Mouse (Mus musculus) ES-E14 (cell line): ENCODE measurements around the gene 3110082I17Rik. TPM values are rescaled to one million over a fixed set of nuclear protein-coding genes. Genes with fewer than 3 reads are reported as not detected.

Source experiments
- DNase-seq: peaks from one replicate; pipeline ENCODE4 v3.0.0-alpha.2; 2013; ENCODE audit warnings: low read depth, low spot score
- H3K27ac ChIP-seq: 2 replicates; pipeline ENCODE4 v1.5.1; 2012; ENCODE audit warnings: low read depth, mild to moderate bottlenecking, low read length, moderate library complexity, mixed read lengths; ENCODE audit not compliant: poor library complexity, insufficient read depth, severe bottlenecking
- H3K36me3 ChIP-seq: 2 replicates; pipeline ENCODE4 v1.6.1; 2012; ENCODE audit warnings: mild to moderate bottlenecking, low read length, moderate library complexity, mixed read lengths; ENCODE audit not compliant: control insufficient read depth, poor library complexity, insufficient read depth, severe bottlenecking
- H3K4me1 ChIP-seq, 2 experiments: fragments of 150-350 bp in 1 of 2; sonication (generic) in 1 of 2; 2 replicates each; pipeline ENCODE4 v1.6.1; 2012; ENCODE audit warnings: low read length in 2 of 2, mild to moderate bottlenecking in 1 of 2, mixed read lengths in 1 of 2; ENCODE audit not compliant: control insufficient read depth in 2 of 2, insufficient read depth in 2 of 2, poor library complexity in 1 of 2
- H3K4me3 ChIP-seq, 2 experiments: fragments of 150-350 bp in 1 of 2; sonication (generic) in 1 of 2; 2 replicates each; pipeline ENCODE4 v1.5.1; 2012; ENCODE audit warnings: low read length in 2 of 2, low read depth in 1 of 2, mild to moderate bottlenecking in 1 of 2, mixed read lengths in 1 of 2; ENCODE audit not compliant: insufficient read depth in 1 of 2, poor library complexity in 1 of 2, severe bottlenecking in 1 of 2
- H3K9ac ChIP-seq: 2 replicates; pipeline ENCODE4 v1.6.1; 2012; ENCODE audit warnings: low read depth, mild to moderate bottlenecking, low read length, mixed read lengths; ENCODE audit not compliant: poor library complexity, insufficient read depth, severe bottlenecking
- H3K9me3 ChIP-seq: fragments of 150-350 bp; sonication (generic); 2 replicates; pipeline ENCODE4 v1.6.1; 2012; ENCODE audit warnings: low read depth, mild to moderate bottlenecking, low read length; ENCODE audit not compliant: control insufficient read depth, insufficient read depth
- CHD2 ChIP-seq: IDR thresholded peaks from 2 replicates; pipeline ENCODE4 v1.6.1; 2014; ENCODE audit warnings: mild to moderate bottlenecking, low read depth, low read length, inconsistent platforms
- HCFC1 ChIP-seq: IDR thresholded peaks from 2 replicates; pipeline ENCODE4 v1.6.1; 2012; ENCODE audit warnings: low read length, inconsistent platforms, borderline replicate concordance; ENCODE audit not compliant: insufficient read depth
- MAFK ChIP-seq: IDR thresholded peaks from 2 replicates; pipeline ENCODE4 v1.6.1; 2014; ENCODE audit warnings: mild to moderate bottlenecking, low read depth, low read length, inconsistent platforms; ENCODE audit not compliant: insufficient read depth
- ZC3H11A ChIP-seq: IDR thresholded peaks from 2 replicates; pipeline ENCODE4 v1.6.1; 2012; ENCODE audit warnings: low read depth, mild to moderate bottlenecking, inconsistent platforms, low read length, borderline replicate concordance
- ZNF384 ChIP-seq: IDR thresholded peaks from 2 replicates; pipeline ENCODE4 v1.6.1; 2012; ENCODE audit warnings: low read depth, low read length, inconsistent platforms
- in situ Hi-C, 2 experiments: fragments of 600-800 bp; cut with MboI; formaldehyde crosslinking; loops; one replicate each; pipeline ENCODE4 v1.15.1; 2025; ENCODE audit warnings: low sequenced_read_pairs in 2 of 2, inconsistent platforms in 1 of 2; ENCODE audit not compliant: unreplicated experiment in 2 of 2
- total RNA-seq: library from RNA; depleted of rRNA; stranded (reverse); fragments of 300-350 nt; gene quantifications from 2 replicates; pipeline ENCODE4 v1.2.3, GENCODE M21; 2012

Gene 3110082I17Rik
- total RNA-seq, 1 experiment = 32.6 TPM

- in situ Hi-C loops = no loop called here
- H3K4me1 ChIP-seq = peaks cover 2 to 6% of the 10 kb centered on the region in 2 experiments; a peak in 2 of 4 replicates
- H3K27ac ChIP-seq = no peak overlapping the region; the same call in 1 of the 2 replicates
- DNase-seq = no peak
- H3K9me3 ChIP-seq = no peaks in the 10 kb centered on the region
- TF ChIP-seq ZNF384 = no peak
- TF ChIP-seq CHD2 = no peak
- TF ChIP-seq ZC3H11A = no peak
- TF ChIP-seq HCFC1 = no peak
- TF ChIP-seq MAFK = no peak
- H3K4me3 ChIP-seq = no peak overlapping the region
- peaks cover 50% of the 10 kb centered on the region for H3K36me3 ChIP-seq
- H3K9ac ChIP-seq = no peak overlapping the region
Observed at GRCm38 (mm10) chr5:139479088-139479487, 18.8 kb upstream of the 3110082I17Rik start.

- H3K4me1 ChIP-seq = no peaks in the 10 kb centered on the region
- DNase-seq = no peak
- in situ Hi-C loops = no loop called here
- TF ChIP-seq CHD2 (no peak), MAFK (no peak), ZNF384 (no peak), ZC3H11A (no peak), HCFC1 (no peak)
- H3K9me3 ChIP-seq = no peaks in the 10 kb centered on the region
- H3K36me3 ChIP-seq = peaks cover 61% of the 10 kb centered on the region
- no peak overlapping the region for H3K4me3 ChIP-seq
- no peak overlapping the region for H3K27ac ChIP-seq
- no peak overlapping the region for H3K9ac ChIP-seq
Observed at GRCm38 (mm10) chr5:139474741-139475140, 14.4 kb upstream of the 3110082I17Rik start.

GRCm38 (mm10) chr5:139467998-139468397 is 7.7 kb upstream of the 3110082I17Rik start:
- H3K9me3 ChIP-seq = no peaks in the 10 kb centered on the region
- TF ChIP-seq CHD2 (no peak), ZNF384 (no peak), MAFK (no peak), HCFC1 (no peak), ZC3H11A (no peak)
- H3K27ac ChIP-seq = no peak overlapping the region
- no peak for DNase-seq
- in situ Hi-C loops = no loop called here
- no peak overlapping the region for H3K9ac ChIP-seq
- H3K4me3 ChIP-seq = no peak overlapping the region
- H3K4me1 ChIP-seq = no peaks in the 10 kb centered on the region
- peaks cover 12% of the 10 kb centered on the region for H3K36me3 ChIP-seq

GRCm38 (mm10) chr5:139466801-139467200 is 6.5 kb upstream of the 3110082I17Rik start:
- Histone ChIP-seq H3K9me3 (no peaks in the 10 kb centered on the region), H3K9ac (no peak overlapping the region), H3K27ac (no peak overlapping the region), H3K4me3 (no peak overlapping the region), H3K4me1 (no peaks in the 10 kb centered on the region), H3K36me3 (no peaks in the 10 kb centered on the region)
- in situ Hi-C loops = no loop called here
- no peak for DNase-seq
- TF ChIP-seq ZC3H11A (no peak), CHD2 (no peak), ZNF384 (no peak), HCFC1 (no peak), MAFK (no peak)

GRCm38 (mm10) chr5:139466373-139466772 is 6.0 kb upstream of the 3110082I17Rik start:
- DNase-seq = no peak
- no peak for TF ChIP-seq HCFC1
- TF ChIP-seq ZC3H11A = no peak
- TF ChIP-seq ZNF384 = no peak
- no peak for TF ChIP-seq CHD2
- no peak for TF ChIP-seq MAFK
- H3K36me3 ChIP-seq = no peaks in the 10 kb centered on the region
- H3K9ac ChIP-seq = no peak overlapping the region
- no peaks in the 10 kb centered on the region for H3K9me3 ChIP-seq
- no peak overlapping the region for H3K27ac ChIP-seq
- in situ Hi-C loops = no loop called here
- H3K4me3 ChIP-seq = no peak overlapping the region
- no peaks in the 10 kb centered on the region for H3K4me1 ChIP-seq
